Mouse (Mus musculus) hindbrain, embryonic 15.5 days (tissue): Measurements from ENCODE around the gene Wasf2. TPM values are rescaled to one million over a fixed set of nuclear protein-coding genes. Genes with fewer than 3 reads are reported as not detected.

ENCODE experiments used
- ATAC-seq: fragments of 200-750 bp; cut with Nextera tagmentation; 2 replicates; pipeline ENCODE4 v1.8.0; 2017; ENCODE audit warnings: low read depth, moderate number of reproducible peaks, moderate TSS enrichment; ENCODE audit not compliant: low FRiP score
- H3K27ac ChIP-seq: fragments of 300-500 bp; sonication (generic); replicated peaks from 2 replicates; pipeline ENCODE4 v1.5.1; 2015; ENCODE audit warnings: mild to moderate bottlenecking, inconsistent platforms
- H3K27me3 ChIP-seq: fragments of 300-500 bp; sonication (generic); 2 replicates; pipeline ENCODE4 v1.6.1; 2015; ENCODE audit warnings: control low read depth, inconsistent platforms
- H3K36me3 ChIP-seq: fragments of 300-500 bp; sonication (generic); 2 replicates; pipeline ENCODE4 v1.6.1; 2015; ENCODE audit warnings: control low read depth, inconsistent platforms
- H3K4me1 ChIP-seq: fragments of 300-500 bp; sonication (generic); replicated peaks from 2 replicates; pipeline ENCODE4 v1.6.1; 2015; ENCODE audit warnings: control low read depth, inconsistent platforms
- H3K4me2 ChIP-seq: fragments of 300-500 bp; sonication (generic); 2 replicates; pipeline ENCODE4 v1.6.1; 2015; ENCODE audit warnings: moderate library complexity, mild to moderate bottlenecking, inconsistent platforms
- H3K4me3 ChIP-seq: fragments of 300-500 bp; sonication (generic); 2 replicates; pipeline ENCODE4 v1.5.1; 2015; ENCODE audit warnings: mild to moderate bottlenecking, inconsistent platforms
- H3K9ac ChIP-seq: fragments of 300-500 bp; sonication (generic); 2 replicates; pipeline ENCODE4 v1.6.1; 2015; ENCODE audit warnings: inconsistent platforms
- H3K9me3 ChIP-seq: fragments of 300-500 bp; sonication (generic); 2 replicates; pipeline ENCODE4 v1.6.1; 2016; ENCODE audit warnings: control low read depth, inconsistent platforms
- WGBS: fragments of 180-500 bp; shearing (Covaris S2); methylation state at CpG from one replicate; pipeline ENCODE4 v1.1.7; 2015; 5-methylcytosine and 5-hydroxymethylcytosine counted together
- polyA plus RNA-seq: library from polyadenylated mRNA; unstranded; fragments of >200 nt; fragmentation: Nextera tagmentation; extraction: Ambion mirVana; gene quantifications from 2 replicates; pipeline ENCODE4 v1.2.1, GENCODE M21; 2015

Wasf2 gene
- polyA plus RNA-seq, 1 experiment from 2014 or later, result 31.1 TPM

DNA sequence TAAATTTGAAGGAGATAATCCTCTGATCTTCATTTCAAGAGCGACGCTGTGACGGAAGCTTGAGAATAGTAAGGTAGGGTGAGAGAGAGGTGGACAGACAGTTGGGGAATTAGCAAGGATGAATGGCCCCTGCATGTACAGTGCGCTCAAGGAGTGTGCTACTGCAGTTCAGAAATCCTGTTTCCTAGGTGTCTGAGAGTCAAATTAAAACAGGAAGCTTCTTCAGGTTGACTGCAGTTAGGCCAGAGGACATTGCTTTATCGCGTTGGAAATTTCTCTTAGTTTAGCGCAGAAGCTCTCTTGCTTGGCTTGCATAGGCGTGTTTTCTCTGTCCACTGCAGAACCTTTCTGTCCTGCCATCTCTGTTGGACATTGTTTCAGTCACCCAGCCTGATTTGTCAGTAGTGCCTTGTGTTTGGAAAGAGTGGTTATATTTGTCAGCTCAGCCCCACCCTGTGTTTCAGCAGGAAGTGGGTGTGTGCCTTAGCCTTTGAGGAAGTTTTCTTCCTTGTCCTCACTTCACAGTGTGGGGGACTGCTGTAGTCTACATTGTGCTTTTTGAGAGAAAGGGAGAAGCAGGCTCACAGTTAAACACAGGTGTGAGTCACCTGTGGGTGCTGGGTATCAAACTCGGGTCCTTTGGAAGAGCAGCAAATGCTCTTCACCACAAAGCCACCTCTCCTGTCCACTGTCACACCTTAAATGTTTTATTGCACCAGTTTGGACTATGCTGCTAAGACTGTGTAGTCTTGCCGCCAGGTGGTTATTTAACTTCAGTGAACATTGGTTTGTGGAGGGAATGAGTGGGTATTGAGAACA, 39.1 kb downstream of the Wasf2 start:
- Histone ChIP-seq H3K4me2 (no peak overlapping the region), H3K27me3 (no peaks in the 10 kb centered on the region), H3K9me3 (no peaks in the 10 kb centered on the region), H3K4me1 (0 out of 2 replicates have a peak, but pooled peaks cover 10% of the 10 kb centered on the region), H3K36me3 (no peaks in the 10 kb centered on the region), H3K4me3 (no peak overlapping the region), H3K9ac (no peak overlapping the region), H3K27ac (no peak overlapping the region)
- 87% methylated on average over 10 of the region's 10 CpGs for WGBS
- ATAC-seq, result no peak

GRCm38 (mm10) chr4:133170056-133170524, 39.8 kb downstream of the Wasf2 start:
- Histone ChIP-seq H3K27ac (no peak overlapping the region), H3K4me3 (no peak overlapping the region), H3K27me3 (no peaks in the 10 kb centered on the region), H3K9ac (no peak overlapping the region), H3K4me1 (peaks cover 11% of the 10 kb centered on the region; the same call in 1 of the 2 replicates), H3K4me2 (no peak overlapping the region), H3K36me3 (no peaks in the 10 kb centered on the region), H3K9me3 (no peaks in the 10 kb centered on the region)
- WGBS, result 79% methylated on average over 3 of the region's 3 CpGs
- ATAC-seq, result no peak

- Histone ChIP-seq H3K9ac (no peak overlapping the region), H3K9me3 (no peaks in the 10 kb centered on the region), H3K4me1 (peaks cover 16% of the 10 kb centered on the region), H3K27ac (no peak overlapping the region), H3K36me3 (no peaks in the 10 kb centered on the region), H3K27me3 (no peaks in the 10 kb centered on the region), H3K4me2 (no peak overlapping the region), H3K4me3 (no peak overlapping the region)
- no peak for ATAC-seq
Observed at GRCm38 (mm10) chr4:133170616-133171015, 40.3 kb downstream of the Wasf2 start.

DNA sequence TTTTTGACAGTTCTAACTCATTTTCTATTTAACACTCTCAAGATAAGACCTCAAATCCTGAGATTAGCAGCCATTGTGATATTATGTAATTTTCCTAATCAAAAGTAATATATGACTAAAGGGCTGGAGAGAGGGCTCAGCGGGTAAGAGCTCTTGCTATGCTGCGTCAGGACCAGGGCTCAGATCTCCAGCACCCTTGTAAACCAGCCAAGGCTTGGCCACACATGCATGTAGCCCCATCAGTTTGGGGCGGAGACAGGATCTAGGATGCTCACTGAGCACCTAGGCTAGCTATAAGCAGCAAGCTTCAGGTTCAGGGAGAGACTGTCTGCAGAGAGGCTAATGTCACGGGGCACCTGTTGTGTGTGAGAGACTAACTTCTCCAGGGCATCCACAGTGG, 42.1 kb downstream of the Wasf2 start:
- H3K27ac ChIP-seq, result no peak overlapping the region

DNA sequence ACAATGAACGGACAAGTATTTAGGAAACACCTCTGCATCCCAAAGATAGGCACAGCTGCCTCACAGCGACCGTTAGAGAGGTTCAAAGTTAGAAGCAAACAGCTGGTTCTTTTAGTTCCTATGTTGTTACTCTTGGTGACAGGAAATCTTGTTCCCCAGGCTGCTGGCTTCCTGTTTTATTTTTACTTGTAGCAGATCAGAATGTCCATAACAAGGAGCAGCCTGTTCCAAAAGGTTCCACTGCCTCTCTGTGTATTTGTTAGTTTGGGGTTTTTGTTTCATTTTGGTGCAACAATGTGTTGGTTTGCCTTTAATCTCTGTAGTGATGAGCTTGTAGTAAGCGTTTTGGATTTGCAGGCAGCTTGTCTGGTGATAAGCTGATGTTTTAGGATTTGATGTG, 44.1 kb downstream of the Wasf2 start:
- Histone ChIP-seq H3K4me1 (peaks cover 38% of the 10 kb centered on the region), H3K9ac (no peak overlapping the region), H3K27ac (no peak overlapping the region; the same call in 1 of the 2 replicates), H3K4me2 (no peak overlapping the region), H3K4me3 (no peak overlapping the region), H3K36me3 (no peaks in the 10 kb centered on the region), H3K27me3 (no peaks in the 10 kb centered on the region), H3K9me3 (no peaks in the 10 kb centered on the region)
- no peak for ATAC-seq
- 77% methylated on average over 4 of the region's 4 CpGs for WGBS

More for the DNA sequence above, 42.1 kb downstream of the Wasf2 start:
- no peaks in the 10 kb centered on the region for H3K27me3 ChIP-seq
- H3K4me3 ChIP-seq, result no peak overlapping the region
- no peak overlapping the region for H3K4me2 ChIP-seq
- ATAC-seq, result no peak
- H3K4me1 ChIP-seq, result peaks cover 34% of the 10 kb centered on the region
- 91% methylated on average over 4 of the region's 4 CpGs for WGBS
- H3K9ac ChIP-seq, result no peak overlapping the region
- no peaks in the 10 kb centered on the region for H3K9me3 ChIP-seq
- no peaks in the 10 kb centered on the region for H3K36me3 ChIP-seq

GRCm38 (mm10) chr4:133175274-133175673, 45.0 kb downstream of the Wasf2 start:
- Histone ChIP-seq H3K27ac (no peak overlapping the region), H3K4me2 (no peak overlapping the region)
- 77% methylated on average over 7 of the region's 7 CpGs for WGBS

GRCm38 (mm10) chr4:133175998-133176760, 45.9 kb downstream of the Wasf2 start:
- Histone ChIP-seq H3K9me3 (no peaks in the 10 kb centered on the region), H3K27ac (peak overlapping the region; percentile 66), H3K9ac (no peak overlapping the region), H3K4me2 (peak overlapping the region; percentile 29), H3K4me1 (peaks cover 30% of the 10 kb centered on the region), H3K36me3 (no peaks in the 10 kb centered on the region), H3K4me3 (no peak overlapping the region), H3K27me3 (no peaks in the 10 kb centered on the region)
- WGBS, result 44% methylated on average over 14 of the region's 14 CpGs
- ATAC-seq, result peak; percentile 37; the same call in 1 of the 2 replicates

More at GRCm38 (mm10) chr4:133175274-133175673, 45.0 kb downstream of the Wasf2 start:
- H3K4me3 ChIP-seq, result no peak overlapping the region
- H3K9me3 ChIP-seq, result no peaks in the 10 kb centered on the region
- no peaks in the 10 kb centered on the region for H3K27me3 ChIP-seq
- ATAC-seq, result no peak
- no peak overlapping the region for H3K9ac ChIP-seq
- H3K36me3 ChIP-seq, result no peaks in the 10 kb centered on the region
- peaks cover 35% of the 10 kb centered on the region for H3K4me1 ChIP-seq

DNA sequence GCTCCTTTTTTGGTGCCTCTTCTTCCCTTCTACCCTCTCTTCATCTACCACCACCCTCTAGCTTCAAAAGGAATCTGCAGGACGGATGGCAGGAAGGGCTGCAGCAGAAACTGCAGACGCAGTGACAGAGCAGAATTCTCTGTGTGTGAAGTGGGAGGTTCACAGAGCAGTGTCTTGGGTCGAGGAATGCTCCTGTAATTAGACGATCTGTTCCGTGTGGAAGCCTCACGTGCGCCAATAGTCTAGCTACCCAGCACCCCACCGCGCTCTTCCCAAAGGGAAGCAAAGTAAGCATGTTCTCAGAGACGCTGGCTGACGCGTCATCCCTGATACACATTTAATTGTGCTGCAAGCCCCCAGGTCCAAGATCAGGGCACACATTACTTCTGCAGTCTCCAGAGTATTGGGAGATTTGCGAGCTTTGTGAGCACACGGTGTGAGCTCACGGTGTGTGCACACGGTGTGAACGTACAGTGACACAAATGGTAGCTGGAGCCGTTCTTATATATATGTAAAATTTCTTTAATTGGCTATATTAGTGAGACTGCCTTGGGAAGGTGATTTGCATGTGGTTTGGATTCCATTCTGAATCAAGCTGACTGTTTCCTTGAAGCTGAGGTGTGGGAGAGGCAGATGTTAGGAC, 46.6 kb downstream of the Wasf2 start:
- Histone ChIP-seq H3K4me2 (peak overlapping the region; percentile 29), H3K9me3 (no peaks in the 10 kb centered on the region), H3K4me3 (no peak overlapping the region), H3K27me3 (no peaks in the 10 kb centered on the region), H3K9ac (no peak overlapping the region), H3K27ac (peak overlapping the region; percentile 66), H3K4me1 (peaks cover 30% of the 10 kb centered on the region), H3K36me3 (no peaks in the 10 kb centered on the region)
- ATAC-seq, result peak; percentile 80
- 35% methylated on average over 18 of the region's 18 CpGs for WGBS

- no peak for ATAC-seq
- H3K4me2 ChIP-seq, result no peak overlapping the region
- 94% methylated on average over 5 of the region's 5 CpGs for WGBS
Observed at GRCm38 (mm10) chr4:133178305-133178704, 48.0 kb downstream of the Wasf2 start.

GRCm38 (mm10) chr4:133179258-133179657, 49.0 kb downstream of the Wasf2 start:
- Histone ChIP-seq H3K4me1 (peaks cover 27% of the 10 kb centered on the region), H3K4me2 (no peak overlapping the region), H3K9ac (no peak overlapping the region), H3K9me3 (no peaks in the 10 kb centered on the region), H3K27ac (no peak overlapping the region), H3K36me3 (no peaks in the 10 kb centered on the region), H3K4me3 (no peak overlapping the region), H3K27me3 (no peaks in the 10 kb centered on the region)
- 93% methylated on average over 7 of the region's 7 CpGs for WGBS
- no peak for ATAC-seq

More at GRCm38 (mm10) chr4:133178305-133178704, 48.0 kb downstream of the Wasf2 start:
- Histone ChIP-seq H3K9me3 (no peaks in the 10 kb centered on the region), H3K27me3 (no peaks in the 10 kb centered on the region), H3K9ac (no peak overlapping the region), H3K4me3 (no peak overlapping the region), H3K27ac (no peak overlapping the region), H3K4me1 (peaks cover 27% of the 10 kb centered on the region), H3K36me3 (no peaks in the 10 kb centered on the region)

DNA sequence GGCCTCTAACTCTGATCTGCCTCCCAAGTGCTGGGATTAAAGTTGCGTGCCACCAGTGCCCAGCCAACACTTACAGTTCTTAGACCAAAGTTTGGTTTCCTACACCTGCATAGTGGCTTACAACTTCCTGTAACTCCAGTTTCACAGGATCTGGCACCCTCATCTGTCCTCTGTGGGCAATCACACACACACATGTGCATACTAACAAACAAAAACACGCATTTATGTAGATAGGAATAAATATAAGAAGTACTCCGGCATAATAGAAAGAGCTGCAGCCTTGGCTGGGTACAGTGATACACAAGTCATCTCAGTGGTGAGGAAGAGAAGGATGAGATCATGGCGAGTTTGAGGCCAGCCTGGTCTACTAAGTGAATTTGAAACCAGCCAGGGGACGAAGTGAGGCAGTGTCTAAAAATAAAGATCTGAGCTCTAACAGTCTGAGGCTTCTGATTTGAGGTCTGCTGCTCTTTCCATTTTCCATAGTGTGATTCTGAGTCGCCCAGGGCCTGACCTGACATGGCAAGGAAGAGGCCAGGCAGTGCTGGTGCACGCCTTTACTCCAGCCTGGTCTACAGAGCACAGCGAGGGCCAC, 52.2 kb downstream of the Wasf2 start:
- no peak overlapping the region for H3K27ac ChIP-seq
- no peaks in the 10 kb centered on the region for H3K27me3 ChIP-seq
- no peak overlapping the region for H3K4me2 ChIP-seq
- H3K9ac ChIP-seq, result no peak overlapping the region
- H3K36me3 ChIP-seq, result peaks cover 10% of the 10 kb centered on the region
- no peaks in the 10 kb centered on the region for H3K9me3 ChIP-seq
- no peak for ATAC-seq
- peaks cover 17% of the 10 kb centered on the region; the same call in 1 of the 2 replicates for H3K4me1 ChIP-seq
- 93% methylated on average over 8 of the region's 8 CpGs for WGBS
- no peak overlapping the region for H3K4me3 ChIP-seq
